Mouse (Mus musculus): ENCODE data around the gene Ren1. TPM values are rescaled to one million over a fixed set of nuclear protein-coding genes. Genes with fewer than 3 reads are reported as not detected.
A peak's percentile ranks its signal among the peaks of the same experiment; 100 is the strongest.
"Not testable (repeated sequence)": the region's sequence is repeated elsewhere in the genome, so short reads cannot be mapped to it uniquely, and the experiment has no call there.

Gene Ren1
- polyA plus RNA-seq, 1 experiment from 2014 or later: not detected

DNA sequence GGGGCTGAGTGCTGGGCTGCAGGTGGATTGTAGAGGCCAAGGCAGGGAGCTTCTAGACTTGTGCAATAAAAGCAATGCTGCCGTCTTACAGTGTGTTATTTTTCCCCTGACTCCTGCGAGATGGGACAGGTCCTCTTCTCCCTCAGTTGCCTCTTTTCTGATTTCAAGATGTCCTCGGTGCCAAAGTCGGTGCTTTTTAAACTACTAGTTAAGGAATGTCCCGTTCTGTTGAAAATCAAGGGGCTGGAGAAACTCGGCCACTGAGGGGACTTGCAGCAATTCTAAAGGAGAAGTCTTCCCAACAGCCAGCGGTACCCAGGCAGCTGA is 20.7 kb upstream of the Ren1 start:
- H3K27ac ChIP-seq (ENCODE audit: low read depth, low read length): no peak overlapping the region

DNA sequence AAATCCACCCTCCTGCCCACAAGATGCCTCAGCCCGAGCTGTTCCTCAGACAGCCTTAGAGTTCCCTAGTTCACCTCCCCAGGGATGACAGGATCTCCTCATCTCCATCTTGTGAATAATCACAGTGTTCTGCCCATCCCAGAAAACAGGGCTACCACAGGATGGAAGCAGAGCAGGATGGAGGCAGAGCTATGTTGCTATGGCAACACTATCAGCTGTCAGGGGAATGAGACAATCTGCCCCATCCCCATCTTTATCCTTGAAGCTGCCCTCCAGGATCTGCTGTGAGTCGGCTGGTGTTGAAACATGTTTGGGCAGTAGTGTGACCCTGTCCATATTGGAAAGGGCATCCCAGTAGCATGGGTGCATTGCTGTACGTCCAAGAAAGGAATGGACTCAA is 19.2 kb upstream of the Ren1 start:
- Histone ChIP-seq H3K9me3 (ENCODE audit: control insufficient read depth, low read length) (no peaks in the 10 kb centered on the region), H3K9ac (ENCODE audit: low read length) (no peak overlapping the region), H3K4me3 (ENCODE audit: low read depth, low read length) (no peak overlapping the region), H3K4me2 (ENCODE audit: low read depth) (no peak overlapping the region), H3K36me3 (ENCODE audit: control insufficient read depth, insufficient read depth, low read length) (no peaks in the 10 kb centered on the region), H3K27me3 (ENCODE audit: control insufficient read depth, insufficient read depth, low read length) (peaks cover 7% of the 10 kb centered on the region; the same call in 1 of the 2 replicates), H3K27ac (ENCODE audit: low read depth, low read length) (no peak overlapping the region), H3K4me1 (ENCODE audit: control insufficient read depth, insufficient read depth, low read length) (peaks cover 4% of the 10 kb centered on the region; the same call in 1 of the 2 replicates)
- DNase-seq (ENCODE audit: low spot score) (no peak), ATAC-seq (ENCODE audit: insufficient read depth, low FRiP score, low TSS enrichment) (no peak)
- 61% methylated on average over 3 of the region's 3 CpGs for WGBS

More for the DNA sequence above, 20.7 kb upstream of the Ren1 start:
- WGBS: 19% methylated on average over 7 of the region's 7 CpGs
- H3K4me3 ChIP-seq (ENCODE audit: low read depth, low read length): peak overlapping the region; percentile 24
- no peak for DNase-seq (ENCODE audit: low spot score)
- H3K9me3 ChIP-seq (ENCODE audit: control insufficient read depth, low read length): no peaks in the 10 kb centered on the region
- peak overlapping the region; percentile 45; the same call in 1 of the 2 replicates for H3K9ac ChIP-seq (ENCODE audit: low read length)
- H3K27me3 ChIP-seq (ENCODE audit: control insufficient read depth, insufficient read depth, low read length): peaks cover 7% of the 10 kb centered on the region; the same call in 1 of the 2 replicates
- ATAC-seq (ENCODE audit: insufficient read depth, low FRiP score, low TSS enrichment): no peak
- H3K4me2 ChIP-seq (ENCODE audit: low read depth): peak overlapping the region; percentile 56
- peaks cover 4% of the 10 kb centered on the region; the same call in 1 of the 2 replicates for H3K4me1 ChIP-seq (ENCODE audit: control insufficient read depth, insufficient read depth, low read length)
- H3K36me3 ChIP-seq (ENCODE audit: control insufficient read depth, insufficient read depth, low read length): no peaks in the 10 kb centered on the region

DNA sequence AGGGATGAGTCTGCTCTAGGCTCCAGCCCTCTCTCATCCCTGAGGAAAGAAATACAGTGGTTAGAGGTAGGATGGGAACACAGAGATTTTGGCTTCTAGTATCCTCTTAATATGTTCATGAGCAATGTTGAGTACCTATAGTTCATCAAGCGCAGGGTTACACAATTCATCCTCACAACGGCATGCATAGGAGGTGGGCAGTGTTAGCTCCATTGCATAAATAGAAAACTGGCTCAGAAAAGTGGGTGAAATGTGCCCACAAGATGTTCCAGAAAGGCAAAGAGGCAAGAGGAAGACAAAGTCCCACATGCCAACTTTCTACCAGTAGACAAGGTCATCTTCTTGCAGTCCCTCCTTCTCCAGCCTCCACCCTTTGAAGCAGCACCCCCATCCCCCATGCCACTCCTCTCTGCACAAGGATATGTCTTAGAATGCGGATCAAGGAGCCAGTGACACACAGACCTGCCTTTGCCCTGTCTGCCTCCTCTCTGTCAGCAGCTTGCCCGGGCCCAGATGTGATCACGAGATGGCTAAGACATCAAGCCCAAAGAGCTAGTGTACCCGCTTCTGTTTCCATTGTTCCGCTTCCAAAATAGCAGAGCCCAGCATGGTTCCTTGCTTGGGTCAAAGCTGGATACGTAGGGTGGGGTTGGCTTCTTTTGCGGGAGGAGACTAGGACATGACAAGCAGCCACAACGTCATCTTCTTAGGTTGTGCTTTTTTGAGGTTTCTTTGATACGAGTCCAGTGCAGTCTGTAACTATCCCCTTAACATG is 17.5 kb upstream of the Ren1 start:
- no peaks in the 10 kb centered on the region for H3K36me3 ChIP-seq (ENCODE audit: control insufficient read depth, insufficient read depth, low read length)
- H3K4me3 ChIP-seq (ENCODE audit: low read depth, low read length): no peak overlapping the region
- DNase-seq (ENCODE audit: low spot score): no peak
- WGBS: 88% methylated on average over 11 of the region's 11 CpGs
- no peaks in the 10 kb centered on the region for H3K9me3 ChIP-seq (ENCODE audit: control insufficient read depth, low read length)
- no peak overlapping the region for H3K9ac ChIP-seq (ENCODE audit: low read length)
- ATAC-seq (ENCODE audit: insufficient read depth, low FRiP score, low TSS enrichment): no peak
- no peak overlapping the region for H3K27ac ChIP-seq (ENCODE audit: low read depth, low read length)
- H3K4me1 ChIP-seq (ENCODE audit: control insufficient read depth, insufficient read depth, low read length): peaks cover 4% of the 10 kb centered on the region; the same call in 1 of the 2 replicates
- H3K27me3 ChIP-seq (ENCODE audit: control insufficient read depth, insufficient read depth, low read length): peaks cover 7% of the 10 kb centered on the region; the same call in 1 of the 2 replicates
- H3K4me2 ChIP-seq (ENCODE audit: low read depth): no peak overlapping the region

DNA sequence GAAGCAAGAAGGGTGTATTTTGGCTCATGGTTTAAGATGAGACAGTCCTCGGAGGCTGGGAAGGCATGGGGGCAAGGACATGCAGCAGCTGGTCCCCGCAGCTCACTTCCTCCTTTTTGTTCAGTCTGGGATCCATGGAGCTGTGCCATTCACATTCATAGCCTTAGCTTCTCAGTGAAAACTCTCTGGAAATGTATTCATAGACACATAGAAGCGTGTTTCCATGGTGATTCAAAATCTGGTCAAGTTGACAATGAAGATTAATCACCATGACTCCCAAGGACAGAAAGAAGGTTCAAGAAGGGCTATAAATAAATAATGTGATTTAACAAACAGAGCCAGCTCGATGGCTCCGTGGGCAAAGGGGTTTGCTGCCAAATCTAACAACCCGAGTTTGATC is 16.4 kb upstream of the Ren1 start:
- H3K4me1 ChIP-seq (ENCODE audit: control insufficient read depth, insufficient read depth, low read length): peaks cover 4% of the 10 kb centered on the region; the same call in 1 of the 2 replicates
- ATAC-seq (ENCODE audit: insufficient read depth, low FRiP score, low TSS enrichment) (no peak), DNase-seq (ENCODE audit: low spot score) (no peak)
- H3K9ac ChIP-seq (ENCODE audit: low read length): no peak overlapping the region
- H3K27ac ChIP-seq (ENCODE audit: low read depth, low read length): no peak overlapping the region
- no peak overlapping the region for H3K4me3 ChIP-seq (ENCODE audit: low read depth, low read length)
- peaks cover 7% of the 10 kb centered on the region; the same call in 1 of the 2 replicates for H3K27me3 ChIP-seq (ENCODE audit: control insufficient read depth, insufficient read depth, low read length)
- H3K36me3 ChIP-seq (ENCODE audit: control insufficient read depth, insufficient read depth, low read length): no peaks in the 10 kb centered on the region
- H3K4me2 ChIP-seq (ENCODE audit: low read depth): no peak overlapping the region
- 77% methylated on average over 6 of the region's 6 CpGs for WGBS
- no peaks in the 10 kb centered on the region for H3K9me3 ChIP-seq (ENCODE audit: control insufficient read depth, low read length)

DNA sequence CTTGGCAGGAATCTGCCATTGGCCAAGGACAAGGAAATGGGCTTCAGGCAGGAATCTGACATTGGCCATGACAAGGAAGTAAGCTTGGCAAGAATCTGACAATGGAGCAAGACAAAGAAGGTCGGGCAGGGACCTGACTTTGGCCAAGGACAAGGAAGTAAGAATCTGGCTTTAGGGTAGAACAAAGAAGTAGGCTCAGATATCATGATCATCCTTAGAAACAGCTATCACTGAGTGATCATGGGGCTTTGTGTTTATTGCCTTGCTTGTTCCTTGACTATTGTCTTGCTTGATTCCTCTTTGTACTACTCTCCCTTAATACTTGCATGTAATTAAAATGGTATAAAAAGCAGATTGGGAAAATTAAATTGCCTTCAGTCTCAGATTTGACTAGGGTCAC is 9.9 kb upstream of the Ren1 start:
- not testable (repeated sequence) for ATAC-seq (ENCODE audit: insufficient read depth, low FRiP score, low TSS enrichment); H3K4me1 ChIP-seq (ENCODE audit: control insufficient read depth, insufficient read depth, low read length); H3K9me3 ChIP-seq (ENCODE audit: control insufficient read depth, low read length); H3K36me3 ChIP-seq (ENCODE audit: control insufficient read depth, insufficient read depth, low read length); H3K4me3 ChIP-seq (ENCODE audit: low read depth, low read length); DNase-seq (ENCODE audit: low spot score); H3K27ac ChIP-seq (ENCODE audit: low read depth, low read length); H3K4me2 ChIP-seq (ENCODE audit: low read depth); H3K27me3 ChIP-seq (ENCODE audit: control insufficient read depth, insufficient read depth, low read length); H3K9ac ChIP-seq (ENCODE audit: low read length)
- WGBS: 64% methylated on average over 1 of the region's 1 CpGs

DNA sequence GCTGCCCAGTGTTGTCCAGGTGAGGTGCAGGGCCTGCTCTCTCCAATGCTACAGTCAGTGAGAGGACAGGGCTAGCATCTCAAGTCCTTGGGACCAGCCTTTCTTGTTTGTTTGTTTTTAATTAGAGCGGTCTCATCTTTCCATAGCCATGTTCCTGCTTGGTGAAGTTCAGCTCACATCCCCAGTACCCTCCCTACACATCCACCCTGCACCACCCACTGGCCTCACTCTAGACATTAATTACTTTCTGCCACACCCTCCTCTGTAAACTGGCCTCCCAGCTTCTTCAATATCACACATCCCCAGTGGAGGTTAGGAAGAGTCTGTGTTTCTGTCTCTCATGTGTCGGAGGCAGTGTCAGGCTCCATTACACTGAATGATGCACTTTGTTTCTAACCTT is 6.0 kb upstream of the Ren1 start:
- Histone ChIP-seq H3K36me3 (ENCODE audit: control insufficient read depth, insufficient read depth, low read length) (no peaks in the 10 kb centered on the region), H3K4me1 (ENCODE audit: control insufficient read depth, insufficient read depth, low read length) (no peaks in the 10 kb centered on the region), H3K4me2 (ENCODE audit: low read depth) (no peak overlapping the region), H3K9ac (ENCODE audit: low read length) (no peak overlapping the region), H3K4me3 (ENCODE audit: low read depth, low read length) (no peak overlapping the region), H3K9me3 (ENCODE audit: control insufficient read depth, low read length) (no peaks in the 10 kb centered on the region), H3K27ac (ENCODE audit: low read depth, low read length) (no peak overlapping the region), H3K27me3 (ENCODE audit: control insufficient read depth, insufficient read depth, low read length) (no peaks in the 10 kb centered on the region)
- whole genome bisulfite sequencing: 82% methylated on average over 2 of the region's 2 CpGs
- DNase-seq (ENCODE audit: low spot score) (no peak), ATAC-seq (ENCODE audit: insufficient read depth, low FRiP score, low TSS enrichment) (no peak)

DNA sequence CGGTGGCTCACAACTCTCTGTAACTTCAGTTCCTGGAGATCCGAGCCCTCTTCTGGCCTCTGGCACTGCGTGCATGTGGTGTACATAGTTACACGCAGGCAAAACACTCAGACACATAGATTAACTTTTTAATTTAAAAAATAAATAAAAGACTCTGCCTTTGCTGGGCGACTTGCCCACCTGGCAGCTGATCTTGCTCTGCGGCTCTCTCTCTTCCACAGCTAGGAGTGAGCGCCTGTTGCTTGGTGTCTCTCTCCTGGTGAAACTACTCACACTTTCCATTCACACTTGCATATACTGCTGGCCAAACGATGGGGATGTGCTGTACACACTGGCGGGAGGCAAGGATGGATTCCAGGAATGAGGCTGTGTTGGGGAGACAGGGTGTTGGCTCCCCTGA is 3.8 kb upstream of the Ren1 start:
- Histone ChIP-seq H3K4me3 (ENCODE audit: low read depth, low read length) (no peak overlapping the region), H3K27ac (ENCODE audit: low read depth, low read length) (no peak overlapping the region), H3K4me2 (ENCODE audit: low read depth) (no peak overlapping the region), H3K36me3 (ENCODE audit: control insufficient read depth, insufficient read depth, low read length) (no peaks in the 10 kb centered on the region), H3K9me3 (ENCODE audit: control insufficient read depth, low read length) (no peaks in the 10 kb centered on the region), H3K4me1 (ENCODE audit: control insufficient read depth, insufficient read depth, low read length) (no peaks in the 10 kb centered on the region), H3K27me3 (ENCODE audit: control insufficient read depth, insufficient read depth, low read length) (no peaks in the 10 kb centered on the region), H3K9ac (ENCODE audit: low read length) (no peak overlapping the region)
- DNase-seq (ENCODE audit: low spot score) (no peak), ATAC-seq (ENCODE audit: insufficient read depth, low FRiP score, low TSS enrichment) (no peak)
- 86% methylated on average over 9 of the region's 9 CpGs for WGBS

DNA sequence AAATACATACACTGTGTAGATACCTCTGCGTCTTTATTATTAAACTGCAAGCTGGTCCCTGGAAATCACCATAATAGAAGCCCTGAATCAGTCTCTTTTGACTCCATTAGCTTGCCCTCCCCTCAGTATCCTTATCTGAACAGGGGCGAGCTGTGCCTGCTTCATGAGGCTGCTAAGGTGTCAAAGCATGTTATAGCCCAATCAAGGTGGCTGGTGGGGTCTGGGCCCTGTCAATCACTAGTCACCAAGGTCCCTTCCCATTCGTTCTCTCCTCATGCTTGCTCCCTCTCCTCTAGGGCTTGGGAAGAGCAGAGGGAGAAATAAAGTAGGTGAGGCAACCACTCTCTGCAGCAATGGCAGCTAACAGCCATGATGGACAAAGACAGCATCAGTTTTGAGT is 3.1 kb upstream of the Ren1 start:
- no peak overlapping the region for H3K4me2 ChIP-seq (ENCODE audit: low read depth)
- H3K4me3 ChIP-seq (ENCODE audit: low read depth, low read length): no peak overlapping the region
- H3K36me3 ChIP-seq (ENCODE audit: control insufficient read depth, insufficient read depth, low read length): no peaks in the 10 kb centered on the region
- H3K9ac ChIP-seq (ENCODE audit: low read length): no peak overlapping the region
- DNase-seq (ENCODE audit: low spot score) (no peak), ATAC-seq (ENCODE audit: insufficient read depth, low FRiP score, low TSS enrichment) (no peak)
- no peak overlapping the region for H3K27ac ChIP-seq (ENCODE audit: low read depth, low read length)
- WGBS: 67% methylated on average over 3 of the region's 3 CpGs
- H3K27me3 ChIP-seq (ENCODE audit: control insufficient read depth, insufficient read depth, low read length): no peaks in the 10 kb centered on the region
- H3K9me3 ChIP-seq (ENCODE audit: control insufficient read depth, low read length): no peaks in the 10 kb centered on the region
- no peaks in the 10 kb centered on the region for H3K4me1 ChIP-seq (ENCODE audit: control insufficient read depth, insufficient read depth, low read length)
